19 mouse cellular contexts compared by ENCODE assay signal in genomic region chr9:48140485-48141411, GRCm38 (mm10). TPM values are rescaled to one million over a fixed set of nuclear protein-coding genes. Genes with fewer than 3 reads are reported as not detected.
DNase-seq lines count a peak whose midpoint lies in the region; ATAC-seq and TF ChIP-seq lines count a peak whose summit lies in the region.
"Had no signal": no experiment of that assay in that cellular context is flagged by ENCODE, and none has a peak within 500 bp of the region (broad histone marks: within the 10 kb centered on the region; RNA-seq: fewer than 3 reads in every experiment).

No protein-coding gene starts in this region.

- H3K9ac ChIP-seq in forebrain, embryonic 11.5 days (ENCODE audit: low read length): no peak overlapping the region
- H3K9ac ChIP-seq in forebrain, embryonic 16.5 days (replicated peaks; ENCODE audit: low read depth, low read length): no peak overlapping the region
- no peak overlapping the region for H3K9ac ChIP-seq in neural tube, embryonic 13.5 days
- H3K9ac ChIP-seq in neural tube, embryonic 15.5 days (replicated peaks): no peak overlapping the region
- H3K9ac ChIP-seq in hindbrain, postnatal 0 days (replicated peaks; ENCODE audit: low read length): no peak overlapping the region
- H3K9ac ChIP-seq: liver, embryonic 12.5 days; lung, embryonic 14.5 days; neural tube, embryonic 12.5 days had no signal

- peaks cover 3% of the 10 kb centered on the region; the same call in 1 of the 2 replicates for H3K4me1 ChIP-seq in forebrain, embryonic 11.5 days (replicated peaks; ENCODE audit: control insufficient read depth, insufficient read depth, low read length)
- H3K4me1 ChIP-seq in forebrain, embryonic 16.5 days (replicated peaks; ENCODE audit: control insufficient read depth, insufficient read depth, low read length): peaks cover 3% of the 10 kb centered on the region; the same call in 1 of the 2 replicates
- H3K4me1 ChIP-seq in neural tube, embryonic 13.5 days (replicated peaks): peaks cover 11% of the 10 kb centered on the region
- H3K4me1 ChIP-seq in neural tube, embryonic 15.5 days: peaks cover 11% of the 10 kb centered on the region
- H3K4me1 ChIP-seq in hindbrain, postnatal 0 days (ENCODE audit: insufficient read depth, low read length): no peaks in the 10 kb centered on the region
- H3K4me1 ChIP-seq: heart, embryonic 10.5 days; liver, embryonic 12.5 days; neural tube, embryonic 12.5 days had no signal

- DNase-seq in forebrain, embryonic 11.5 days (ENCODE audit: low spot score): peak; percentile 74
- DNase-seq in hindbrain, postnatal 0 days (ENCODE audit: low spot score): peak; percentile 6
- no peak for DNase-seq in lung, postnatal 4 days
- no peak for DNase-seq in c-Kit-positive CD71-positive TER-119-positive erythroid progenitor cells, embryonic 14.5 days (ENCODE audit: low spot score)
- DNase-seq: adrenal gland, adult 8-10 months; cerebellum, adult 18-20 months; gastrocnemius, postnatal 36 days; heart, postnatal 10 days; lung, embryonic 14.5 days; right cerebral cortex, postnatal 4 days; thymus, postnatal 25 days had no signal

- peak; percentile 80 for ATAC-seq in forebrain, embryonic 11.5 days (replicated peaks; ENCODE audit: low FRiP score)
- no peak for ATAC-seq in forebrain, embryonic 16.5 days
- no peak for ATAC-seq in neural tube, embryonic 13.5 days (ENCODE audit: low read depth)
- ATAC-seq in neural tube, embryonic 15.5 days (ENCODE audit: low FRiP score): no peak
- ATAC-seq in hindbrain, postnatal 0 days: no peak
- ATAC-seq: inflammation-experienced regulatory T-cells, adult 6 months; liver, embryonic 12.5 days had no signal

- H3K9me3 ChIP-seq in forebrain, embryonic 11.5 days (ENCODE audit: control insufficient read depth, low read length): no peaks in the 10 kb centered on the region
- H3K9me3 ChIP-seq in forebrain, embryonic 16.5 days (ENCODE audit: control insufficient read depth, low read length): no peaks in the 10 kb centered on the region
- H3K9me3 ChIP-seq in neural tube, embryonic 13.5 days: no peaks in the 10 kb centered on the region
- no peaks in the 10 kb centered on the region for H3K9me3 ChIP-seq in neural tube, embryonic 15.5 days (replicated peaks)
- no peaks in the 10 kb centered on the region for H3K9me3 ChIP-seq in hindbrain, postnatal 0 days (ENCODE audit: low read length)
- H3K9me3 ChIP-seq: heart, embryonic 10.5 days; liver, embryonic 12.5 days; neural tube, embryonic 12.5 days had no signal

- TF ChIP-seq CTCF in hindbrain, postnatal 0 days (IDR thresholded peaks at IDR 0.05; ENCODE audit: low read depth): no peak

- peaks cover 78% of the 10 kb centered on the region for H3K27me3 ChIP-seq in forebrain, embryonic 11.5 days (ENCODE audit: control insufficient read depth, insufficient read depth, low read length)
- peaks cover 33% of the 10 kb centered on the region for H3K27me3 ChIP-seq in forebrain, embryonic 16.5 days (replicated peaks; ENCODE audit: control insufficient read depth, insufficient read depth, low read length)
- H3K27me3 ChIP-seq in neural tube, embryonic 13.5 days: peaks cover 18% of the 10 kb centered on the region
- no peaks in the 10 kb centered on the region for H3K27me3 ChIP-seq in neural tube, embryonic 15.5 days (replicated peaks)
- H3K27me3 ChIP-seq in hindbrain, postnatal 0 days (ENCODE audit: insufficient read depth, low read length): no peaks in the 10 kb centered on the region
- H3K27me3 ChIP-seq: liver, embryonic 12.5 days; neural tube, embryonic 12.5 days had no signal

- 8% methylated on average over 8 of the region's 8 CpGs for WGBS in forebrain, embryonic 11.5 days
- 7% methylated on average over 8 of the region's 8 CpGs for WGBS in forebrain, embryonic 16.5 days
- 15% methylated on average over 8 of the region's 8 CpGs for WGBS in neural tube, embryonic 13.5 days
- 16% methylated on average over 8 of the region's 8 CpGs for WGBS in neural tube, embryonic 15.5 days
- 19% methylated on average over 8 of the region's 8 CpGs for WGBS in hindbrain, postnatal 0 days

- H3K36me3 ChIP-seq in forebrain, embryonic 11.5 days (ENCODE audit: control insufficient read depth, insufficient read depth, low read length): no peaks in the 10 kb centered on the region
- no peaks in the 10 kb centered on the region for H3K36me3 ChIP-seq in forebrain, embryonic 16.5 days (ENCODE audit: control insufficient read depth, insufficient read depth)
- no peaks in the 10 kb centered on the region for H3K36me3 ChIP-seq in neural tube, embryonic 13.5 days
- H3K36me3 ChIP-seq in neural tube, embryonic 15.5 days: no peaks in the 10 kb centered on the region
- H3K36me3 ChIP-seq in hindbrain, postnatal 0 days (ENCODE audit: insufficient read depth, low read length): no peaks in the 10 kb centered on the region
- H3K36me3 ChIP-seq: heart, embryonic 10.5 days; liver, embryonic 12.5 days; neural tube, embryonic 12.5 days had no signal

- no peak overlapping the region for H3K4me2 ChIP-seq in forebrain, embryonic 11.5 days (ENCODE audit: low read depth, low read length, severe bottlenecking)
- H3K4me2 ChIP-seq in forebrain, embryonic 16.5 days (ENCODE audit: low read length): no peak overlapping the region
- H3K4me2 ChIP-seq in neural tube, embryonic 13.5 days: no peak overlapping the region
- H3K4me2 ChIP-seq in neural tube, embryonic 15.5 days: no peak overlapping the region
- H3K4me2 ChIP-seq in hindbrain, postnatal 0 days (ENCODE audit: low read depth, low read length): no peak overlapping the region
- H3K4me2 ChIP-seq: liver, embryonic 12.5 days; lung, embryonic 14.5 days; neural tube, embryonic 12.5 days had no signal

- no peak overlapping the region for H3K27ac ChIP-seq in forebrain, embryonic 11.5 days (ENCODE audit: low read depth, low read length)
- H3K27ac ChIP-seq in forebrain, embryonic 16.5 days (ENCODE audit: low read length): no peak overlapping the region
- H3K27ac ChIP-seq in neural tube, embryonic 13.5 days (replicated peaks): peak overlapping the region; percentile 49; the same call in 1 of the 2 replicates
- no peak overlapping the region; the same call in 1 of the 2 replicates for H3K27ac ChIP-seq in neural tube, embryonic 15.5 days (replicated peaks)
- H3K27ac ChIP-seq in hindbrain, postnatal 0 days: no peak overlapping the region
- H3K27ac ChIP-seq: heart, embryonic 10.5 days; liver, embryonic 12.5 days; macrophage; neural tube, embryonic 12.5 days had no signal

- no peak overlapping the region for H3K4me3 ChIP-seq in forebrain, embryonic 11.5 days (ENCODE audit: low read depth, low read length)
- H3K4me3 ChIP-seq in forebrain, embryonic 16.5 days (replicated peaks; ENCODE audit: low read length): no peak overlapping the region
- no peak overlapping the region for H3K4me3 ChIP-seq in neural tube, embryonic 13.5 days
- no peak overlapping the region for H3K4me3 ChIP-seq in neural tube, embryonic 15.5 days (replicated peaks)
- no peak overlapping the region for H3K4me3 ChIP-seq in hindbrain, postnatal 0 days (ENCODE audit: low read length)
- H3K4me3 ChIP-seq: heart, embryonic 10.5 days; liver, embryonic 12.5 days; neural tube, embryonic 12.5 days had no signal

RNA-seq across cellular contexts. Expression of gene Nxpe4, which starts 21.1 kb away (rescaled TPM):
- 7.8 and 7.9 TPM in 2 replicates for polyA plus RNA-seq in forebrain, embryonic 11.5 days (2014; fragmentation: Nextera tagmentation; extraction: Ambion mirVana)
- 7.4 and 7.8 TPM in 2 replicates for polyA plus RNA-seq in forebrain, embryonic 16.5 days (2015; fragmentation: Nextera tagmentation; extraction: Ambion mirVana)
- 6.5 and 7.2 TPM in 2 replicates for polyA plus RNA-seq in neural tube, embryonic 13.5 days (2015; fragmentation: Nextera tagmentation; extraction: Ambion mirVana)
- 8.5 and 9.0 TPM in 2 replicates for polyA plus RNA-seq in neural tube, embryonic 15.5 days (2015; fragmentation: Nextera tagmentation; extraction: Ambion mirVana)
- total RNA-seq in hindbrain, postnatal 0 days (2014; rRNA removed): 17.1 and 20.9 TPM in 2 replicates
- 10.4 and 10.8 TPM in 2 replicates for polyA plus RNA-seq in hindbrain, postnatal 0 days (2015; fragmentation: Nextera tagmentation; extraction: Ambion mirVana)

Comparison
In these comparisons a context has a peak if more than half of its experiments do, and no peak if none do; other contexts are left out.
1. DNase-seq: peak in forebrain, embryonic 11.5 days (single experiment) and hindbrain, postnatal 0 days (single experiment); none in lung, postnatal 4 days (0 of 2) and c-Kit-positive CD71-positive TER-119-positive erythroid progenitor cells, embryonic 14.5 days (single experiment).